Mouse (Mus musculus) myocyte (in vitro differentiated cells): ENCODE measurements around the gene Tnrc6c.

Experiments
- MAX ChIP-seq: IDR thresholded peaks from one replicate; pipeline ENCODE4 v1.6.1; 2011; ENCODE audit warnings: low read depth, mild to moderate bottlenecking, control low read depth
- MYOD1 ChIP-seq, 3 experiments: IDR thresholded peaks; one replicate each; pipeline ENCODE4 v1.6.1; 2011; ENCODE audit warnings: control low read depth in 2 of 3, low read depth in 2 of 3, mild to moderate bottlenecking in 2 of 3, moderate library complexity in 1 of 3; ENCODE audit not compliant: insufficient read length in 2 of 3, control insufficient read depth in 1 of 3
- POLR2A ChIP-seq: IDR thresholded peaks from one replicate; pipeline ENCODE4 v1.6.1; 2011; ENCODE audit warnings: low read depth, mild to moderate bottlenecking, control low read depth, moderate library complexity; ENCODE audit not compliant: insufficient read length
- POLR2AphosphoS2 ChIP-seq: IDR thresholded peaks from one replicate; pipeline ENCODE4 v1.6.1; 2011; ENCODE audit warnings: low read depth, control low read depth; ENCODE audit not compliant: insufficient read length
- REST ChIP-seq: IDR thresholded peaks from one replicate; pipeline ENCODE4 v1.6.1; 2011; ENCODE audit warnings: mild to moderate bottlenecking, control low read depth, moderate library complexity; ENCODE audit not compliant: insufficient read depth, insufficient read length
- TCF12 ChIP-seq: IDR thresholded peaks from one replicate; pipeline ENCODE4 v1.6.1; 2011; ENCODE audit warnings: mild to moderate bottlenecking, control low read depth; ENCODE audit not compliant: poor library complexity, insufficient read depth, severe bottlenecking
- USF1 ChIP-seq: IDR thresholded peaks from one replicate; pipeline ENCODE4 v1.6.1; 2011; ENCODE audit warnings: low read depth, mild to moderate bottlenecking, control low read depth, moderate library complexity

DNA sequence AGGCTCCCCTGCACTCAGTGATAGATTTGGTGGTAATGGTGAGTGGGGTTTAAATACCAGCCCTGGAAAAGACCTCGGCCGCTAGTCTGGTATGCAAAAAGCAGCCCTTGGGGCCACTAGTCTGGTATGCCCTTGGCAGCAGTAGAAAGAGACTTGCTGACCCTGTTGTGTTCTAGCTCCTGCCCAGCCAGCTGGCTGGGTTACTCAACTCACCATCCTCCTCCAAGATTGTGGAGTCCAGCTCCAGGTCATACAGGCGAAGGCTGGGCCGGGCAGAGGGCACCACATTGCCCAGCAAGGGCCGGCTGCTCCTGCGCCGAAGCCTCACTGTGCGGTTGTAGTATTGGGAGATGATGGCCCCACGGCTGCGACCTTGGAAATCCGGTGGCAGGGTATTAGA is 123.9 kb downstream of the Tnrc6c start:
- TF ChIP-seq MYOD1 (IDR thresholded peaks at IDR 0.05; ENCODE audit: control insufficient read depth in 1 of 3, insufficient read length in 2 of 3, low read depth in 2 of 3) = no peak
- no peak for TF ChIP-seq POLR2A
- TF ChIP-seq MAX = no peak
- TF ChIP-seq POLR2AphosphoS2 = no peak
- no peak for TF ChIP-seq REST
- no peak for TF ChIP-seq USF1
- no peak for TF ChIP-seq TCF12
